Mouse (Mus musculus) erythroblast, adult 5-6 weeks (primary cell): ENCODE results near the gene Ube2k. TPM values are rescaled to one million over a fixed set of nuclear protein-coding genes. Genes with fewer than 3 reads are reported as not detected.

ENCODE experiments used
- ATAC-seq: replicated peaks from 2 replicates; pipeline ENCODE4 v1.8.0; 2016; ENCODE audit warnings: moderate number of reproducible peaks, mild to moderate bottlenecking, moderate TSS enrichment, inconsistent platforms; ENCODE audit not compliant: poor library complexity, low FRiP score, severe bottlenecking
- total RNA-seq, 2 experiments: library from RNA; stranded (forward) in 1 of 2; stranded (reverse) in 1 of 2; fragments of 150-400 nt in 1 of 2; fragments of 200-764, 138-1000 nt in 1 of 2; gene quantifications; 2 replicates each; pipeline versions ENCODE4 v1.2.3 to v1.2.4; 2015 to 2017; ENCODE audit warnings: low replicate concordance in 2 of 2

Ube2k gene
- total RNA-seq, 2 experiments from 2014 or later: 18.1 to 35.0 TPM

- no peak for ATAC-seq
Observed at GRCm38 (mm10) chr5:65613152-65613924, 76.3 kb downstream of the Ube2k start.

DNA sequence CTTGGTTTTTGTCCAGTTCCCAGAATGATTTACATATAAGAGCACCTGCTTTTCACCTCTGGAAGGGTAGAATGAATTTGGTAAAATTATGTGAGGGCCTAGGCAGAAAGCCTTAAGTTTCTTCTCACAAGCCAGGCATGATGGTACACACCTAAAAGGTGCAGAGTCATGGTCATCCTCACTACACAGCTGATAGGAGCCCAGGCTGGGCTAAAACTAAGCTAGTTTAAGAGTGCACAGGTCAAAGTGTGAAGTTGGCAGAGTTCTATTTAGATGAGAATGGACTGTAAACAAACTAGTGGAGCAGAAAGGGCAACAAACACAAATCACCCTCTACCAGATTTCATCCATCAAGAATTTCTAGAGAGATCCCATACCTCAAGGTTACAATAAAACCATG lies 87.3 kb downstream of the Ube2k start:
- peak; percentile 78 for ATAC-seq

- no peak for ATAC-seq
Observed at GRCm38 (mm10) chr5:65638896-65639295, 101.9 kb downstream of the Ube2k start.

Other genes with a start within 250 kb of the Ube2k start
- gene Rfc1, start 201.6 kb upstream of the Ube2k start, total RNA-seq (2015; ENCODE audit: low replicate concordance): 14.2 and 29.5 TPM in 2 replicates
- gene Rfc1, start 201.6 kb upstream of the Ube2k start, total RNA-seq (2017; ENCODE audit: low replicate concordance): 36.8 and 38.2 TPM in 2 replicates
- gene Klb, start 188.9 kb upstream of the Ube2k start, total RNA-seq (2015; ENCODE audit: low replicate concordance): not detected in 2 replicates
- gene Klb, start 188.9 kb upstream of the Ube2k start, total RNA-seq (2017; ENCODE audit: low replicate concordance): not detected in 2 replicates
- 636 and 727 TPM in 2 replicates for gene Rpl9, start 145.8 kb upstream of the Ube2k start, total RNA-seq (2015; ENCODE audit: low replicate concordance)
- gene Rpl9, start 145.8 kb upstream of the Ube2k start, total RNA-seq (2017; ENCODE audit: low replicate concordance): 268 and 390 TPM in 2 replicates
- gene Lias, start 145.7 kb upstream of the Ube2k start, total RNA-seq (2015; ENCODE audit: low replicate concordance): 13.8 and 38.0 TPM in 2 replicates
- gene Lias, start 145.7 kb upstream of the Ube2k start, total RNA-seq (2017; ENCODE audit: low replicate concordance): 20.7 and 24.7 TPM in 2 replicates
- 10.8 and 23.0 TPM in 2 replicates for gene Ugdh, start 101.3 kb upstream of the Ube2k start, total RNA-seq (2015; ENCODE audit: low replicate concordance)
- 12.3 and 15.8 TPM in 2 replicates for gene Ugdh, start 101.3 kb upstream of the Ube2k start, total RNA-seq (2017; ENCODE audit: low replicate concordance)
- not detected in 2 replicates for gene Gm43552, start 44.4 kb upstream of the Ube2k start, total RNA-seq (2015; ENCODE audit: low replicate concordance)
- not detected in 2 replicates for gene Gm43552, start 44.4 kb upstream of the Ube2k start, total RNA-seq (2017; ENCODE audit: low replicate concordance)
- gene Smim14, start within 50 bp of the Ube2k start, total RNA-seq (2015; ENCODE audit: low replicate concordance): 41.8 and 54.2 TPM in 2 replicates
- 17.6 and 26.3 TPM in 2 replicates for gene Smim14, start within 50 bp of the Ube2k start, total RNA-seq (2017; ENCODE audit: low replicate concordance)
- 53.1 and 90.5 TPM in 2 replicates for gene Pds5a, start 161.0 kb downstream of the Ube2k start, total RNA-seq (2015; ENCODE audit: low replicate concordance)
- gene Pds5a, start 161.0 kb downstream of the Ube2k start, total RNA-seq (2017; ENCODE audit: low replicate concordance): 94.4 and 98.8 TPM in 2 replicates
- 6.0 and 23.2 TPM in 2 replicates for gene N4bp2, start 226.3 kb downstream of the Ube2k start, total RNA-seq (2015; ENCODE audit: low replicate concordance)
- 14.5 and 18.7 TPM in 2 replicates for gene N4bp2, start 226.3 kb downstream of the Ube2k start, total RNA-seq (2017; ENCODE audit: low replicate concordance)